Mouse (Mus musculus) olfactory bulb, adult 2 months (tissue): ENCODE measurements around the gene Pla1a.

Source experiments
- CTCF ChIP-seq: fragments of 200-500 bp; IDR thresholded peaks from 2 replicates; pipeline ENCODE4 v1.5.1; 2012; ENCODE audit warnings: low read depth, mild to moderate bottlenecking, low read length, moderate library complexity; ENCODE audit not compliant: insufficient read depth
- POLR2A ChIP-seq: fragments of 200-500 bp; IDR thresholded peaks from 2 replicates; pipeline ENCODE4 v1.6.1; 2012; ENCODE audit warnings: mild to moderate bottlenecking, low read depth, low read length, moderate library complexity; ENCODE audit not compliant: insufficient read depth

GRCm38 (mm10) chr16:38474677-38475286 is 41.8 kb upstream of the Pla1a start:
- TF ChIP-seq CTCF (no peak), POLR2A (no peak)
